In the genomic region with DNA sequence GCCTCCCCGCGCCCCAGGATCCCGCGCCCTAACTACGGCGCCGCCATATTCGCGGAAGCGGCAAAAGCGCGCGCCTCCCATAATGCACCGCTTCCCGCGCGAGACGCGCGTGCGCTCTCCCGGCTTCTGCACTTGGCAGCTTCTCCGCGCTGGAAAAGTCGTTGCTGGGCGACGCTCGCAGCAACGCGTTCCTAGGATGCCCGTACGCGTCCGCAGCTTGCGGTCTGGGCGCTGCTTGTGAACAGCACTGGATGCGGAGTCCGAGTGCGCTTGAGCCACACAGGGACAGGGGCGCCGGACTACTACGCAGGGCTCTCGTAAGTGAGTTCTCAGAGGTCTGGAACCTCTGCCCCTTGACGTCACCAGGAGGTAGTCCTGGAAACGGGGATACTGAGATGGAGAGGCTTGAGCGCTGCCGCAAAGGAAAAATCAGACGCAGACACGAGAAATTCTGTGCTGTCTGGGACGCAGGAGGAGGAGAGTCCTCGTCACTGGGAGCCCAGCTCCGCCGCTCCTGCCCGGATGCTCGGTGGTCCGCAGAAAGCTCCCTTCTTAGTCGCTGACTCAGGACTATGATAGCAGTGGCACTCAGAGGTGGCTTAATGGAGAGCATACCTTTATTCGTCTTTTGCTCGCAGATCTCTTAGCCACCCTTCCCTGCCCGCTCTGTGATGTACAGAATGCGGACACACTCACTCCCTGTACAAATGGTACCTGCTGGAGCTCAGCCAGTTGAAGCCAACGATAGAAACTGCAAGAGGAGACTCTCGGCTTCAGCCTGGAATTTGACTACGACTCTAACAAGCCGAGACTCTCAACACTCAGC, we compare ENCODE assay signal across 8 mouse cellular contexts. TPM values are rescaled to one million over a fixed set of nuclear protein-coding genes. Genes with fewer than 3 reads are reported as not detected.
DNase-seq lines count a peak whose midpoint lies in the region; ATAC-seq lines count a peak whose summit lies in the region.

A gene (minus strand): TSS at position 193 of the 826 bp plus-strand sequence.

- DNase-seq in T-cell, adult 2 months (ENCODE audit: low spot score) = peak; percentile 85
- DNase-seq in cerebellum, postnatal 36 days = peak; percentile 91 to 92
- peak; percentile 90 for DNase-seq in gastrocnemius, adult 18-20 months (ENCODE audit: low spot score)
- peak; percentile 89 to 91 for DNase-seq in left cerebral cortex, adult 18-20 months (ENCODE audit: low spot score in 2 of 2)
- DNase-seq in right cerebral cortex, adult 18-20 months = peak; percentile 90
- peak; percentile 46 for DNase-seq in urinary bladder, postnatal 10 days (ENCODE audit: low spot score)

- H3K4me1 ChIP-seq in hindbrain, embryonic 16.5 days (ENCODE audit: control insufficient read depth, insufficient read depth, low read depth, low read length) = peaks cover 19% of the 10 kb centered on the region

- H3K4me2 ChIP-seq in hindbrain, embryonic 16.5 days (ENCODE audit: low read length) = peak within 1 kb of the TSS; percentile 87

- no peaks in the 10 kb centered on the region for H3K9me3 ChIP-seq in hindbrain, embryonic 16.5 days (ENCODE audit: control insufficient read depth, low read length)

- ATAC-seq in hindbrain, embryonic 16.5 days = peak; percentile 95

- WGBS in hindbrain, embryonic 16.5 days = under 1% methylated on average over 65 of the region's 65 CpGs
- 6% methylated on average over 64 of the region's 65 CpGs for WGBS in macrophage (ENCODE audit: missing documents)

- H3K36me3 ChIP-seq in hindbrain, embryonic 16.5 days (ENCODE audit: control insufficient read depth, insufficient read depth, low read length) = no peaks in the 10 kb centered on the region
- H3K36me3 ChIP-seq in macrophage (ENCODE audit: inconsistent target) = no peaks in the 10 kb centered on the region

- H3K79me2 ChIP-seq in macrophage (ENCODE audit: inconsistent target) = peaks cover 45% of the 10 kb centered on the region

- H3K27ac ChIP-seq in hindbrain, embryonic 16.5 days (ENCODE audit: low read depth, low read length) = peak within 1 kb of the TSS; percentile 84
- no peak within 1 kb of the TSS for H3K27ac ChIP-seq in macrophage

- peak within 1 kb of the TSS; percentile 82 for H3K9ac ChIP-seq in hindbrain, embryonic 16.5 days (ENCODE audit: low read depth, low read length)

- no peaks in the 10 kb centered on the region for H3K27me3 ChIP-seq in hindbrain, embryonic 16.5 days (replicated peaks; ENCODE audit: control insufficient read depth, insufficient read depth, low read length)

- peak within 1 kb of the TSS; percentile 77 for H3K4me3 ChIP-seq in hindbrain, embryonic 16.5 days (ENCODE audit: low read length)
- peak within 1 kb of the TSS; percentile 82 for H3K4me3 ChIP-seq in macrophage (ENCODE audit: inconsistent target)

RNA-seq across cellular contexts. Expression of the gene that starts here (rescaled TPM):
- 1 to 10 TPM; 7.8 to 8.1 TPM for total RNA-seq in gastrocnemius, adult 18-20 months (2021)
- 37.2 and 41.7 TPM in 2 replicates for polyA plus RNA-seq in hindbrain, embryonic 16.5 days (2015; fragmentation: Nextera tagmentation; extraction: Ambion mirVana)
- total RNA-seq in left cerebral cortex, adult 18-20 months (2021) = 10 to 100 TPM; 32.7 to 37.1 TPM
- total RNA-seq in macrophage (2018; cell fraction: chromatin; rRNA removed) = 100 to 1,000 TPM in 21 of 26 experiments, 10 to 100 TPM in 5; 91.0 to 149 (median 113) TPM
- total RNA-seq in macrophage (2018; cell fraction: cytosol; rRNA removed) = 10 to 100 TPM; 10.5 to 19.5 (median 14.1) TPM
- 100 to 1,000 TPM in 2 of 26 experiments, 10 to 100 TPM in 24; 39.0 to 107 (median 68.9) TPM for total RNA-seq in macrophage (2018; cell fraction: nucleus; rRNA removed)
- 19.7 to 21.8 TPM (median 20.3 TPM) in 3 replicates for polyA plus RNA-seq in macrophage (2018)
